ENCODE assay signal across 18 mouse cellular contexts in the genomic region with DNA sequence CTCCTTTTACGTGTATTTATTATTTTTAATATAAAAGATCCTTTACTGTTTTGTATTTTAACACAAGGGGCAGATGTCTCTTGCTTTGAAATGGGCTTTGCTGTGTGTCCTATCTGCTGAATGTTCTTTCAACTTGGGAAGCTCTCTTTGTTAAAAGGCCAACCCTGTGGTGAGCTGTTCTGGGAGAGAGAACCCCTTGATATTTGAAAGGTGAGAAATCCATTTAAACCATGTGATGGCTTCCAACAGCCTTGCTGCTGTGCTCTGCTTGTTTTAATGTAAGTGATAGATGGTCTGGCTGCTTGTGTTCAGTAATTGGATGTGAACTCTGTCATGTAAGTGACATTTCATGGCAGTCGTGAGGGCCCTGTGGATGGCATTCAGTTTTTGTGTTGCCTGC.
DNase-seq lines count a peak whose midpoint lies in the region; ATAC-seq and TF ChIP-seq lines count a peak whose summit lies in the region.
"Had no signal": no experiment of that assay in that cellular context is flagged by ENCODE, and none has a peak within 500 bp of the region (broad histone marks: within the 10 kb centered on the region; RNA-seq: fewer than 3 reads in every experiment).

No protein-coding gene starts in this region.

- peaks cover 54% of the 10 kb centered on the region for H3K4me1 ChIP-seq in forebrain, embryonic 13.5 days
- no peaks in the 10 kb centered on the region; the same call in 1 of the 2 replicates for H3K4me1 ChIP-seq in forebrain, postnatal 0 days (ENCODE audit: insufficient read depth)
- peaks cover 58% of the 10 kb centered on the region for H3K4me1 ChIP-seq in kidney, embryonic 15.5 days
- peaks cover 36% of the 10 kb centered on the region for H3K4me1 ChIP-seq in kidney, adult 2 months (ENCODE audit: control insufficient read depth, insufficient read depth, low read length)
- peaks cover 69% of the 10 kb centered on the region for H3K4me1 ChIP-seq in hindbrain, embryonic 13.5 days (replicated peaks)
- H3K4me1 ChIP-seq in midbrain, embryonic 14.5 days (ENCODE audit: control insufficient read depth, insufficient read depth, low read length): peaks cover 23% of the 10 kb centered on the region

- TF ChIP-seq CTCF in forebrain, postnatal 0 days (IDR thresholded peaks at IDR 0.05; ENCODE audit: low read depth): no peak
- no peak for TF ChIP-seq CTCF in kidney, adult 2 months (conservative IDR thresholded peaks at IDR 0.05; ENCODE audit: insufficient read depth, insufficient read length, low read depth, low read length)

- no peaks in the 10 kb centered on the region for H3K27me3 ChIP-seq in forebrain, embryonic 13.5 days
- H3K27me3 ChIP-seq in forebrain, postnatal 0 days (ENCODE audit: insufficient read depth, low read length): no peaks in the 10 kb centered on the region
- H3K27me3 ChIP-seq in kidney, embryonic 15.5 days: no peaks in the 10 kb centered on the region
- no peaks in the 10 kb centered on the region for H3K27me3 ChIP-seq in kidney, adult 2 months (replicated peaks; ENCODE audit: control insufficient read depth, insufficient read depth, low read length)
- no peaks in the 10 kb centered on the region for H3K27me3 ChIP-seq in hindbrain, embryonic 13.5 days
- H3K27me3 ChIP-seq in midbrain, embryonic 14.5 days (ENCODE audit: control insufficient read depth, insufficient read depth, low read length): no peaks in the 10 kb centered on the region
- H3K27me3 ChIP-seq: heart, embryonic 12.5 days; lung, embryonic 15.5 days had no signal

- peak overlapping the region; percentile 20; the same call in 1 of the 2 replicates for H3K27ac ChIP-seq in forebrain, embryonic 13.5 days
- no peak overlapping the region for H3K27ac ChIP-seq in forebrain, postnatal 0 days (ENCODE audit: low read depth, low read length)
- H3K27ac ChIP-seq in kidney, embryonic 15.5 days: peak overlapping the region; percentile 33
- no peak overlapping the region for H3K27ac ChIP-seq in kidney, adult 2 months (ENCODE audit: insufficient read depth, low read depth, low read length)
- H3K27ac ChIP-seq in hindbrain, embryonic 13.5 days: peak overlapping the region; percentile 80
- peak overlapping the region; percentile 14 for H3K27ac ChIP-seq in midbrain, embryonic 14.5 days (replicated peaks; ENCODE audit: low read depth, low read length)
- H3K27ac ChIP-seq: lung, embryonic 15.5 days; macrophage had no signal

- peak; percentile 27; the same call in 1 of the 2 replicates for ATAC-seq in forebrain, embryonic 13.5 days
- no peak for ATAC-seq in forebrain, postnatal 0 days
- no peak for ATAC-seq in kidney, embryonic 15.5 days (replicated peaks; ENCODE audit: low FRiP score)
- no peak for ATAC-seq in hindbrain, embryonic 13.5 days (ENCODE audit: low FRiP score)
- ATAC-seq in midbrain, embryonic 14.5 days (ENCODE audit: low FRiP score, low TSS enrichment): no peak
- ATAC-seq in CD4-positive, CD25-positive, alpha-beta regulatory T cell, adult 4 months: no peak

- no peak overlapping the region for H3K9ac ChIP-seq in forebrain, embryonic 13.5 days
- no peak overlapping the region for H3K9ac ChIP-seq in forebrain, postnatal 0 days
- H3K9ac ChIP-seq in kidney, embryonic 15.5 days: no peak overlapping the region
- no peak overlapping the region for H3K9ac ChIP-seq in hindbrain, embryonic 13.5 days
- no peak overlapping the region for H3K9ac ChIP-seq in midbrain, embryonic 14.5 days (replicated peaks; ENCODE audit: low read length)
- H3K9ac ChIP-seq: lung, embryonic 15.5 days had no signal

- H3K36me3 ChIP-seq in forebrain, embryonic 13.5 days (ENCODE audit: poor library complexity, severe bottlenecking): no peaks in the 10 kb centered on the region
- no peaks in the 10 kb centered on the region for H3K36me3 ChIP-seq in forebrain, postnatal 0 days (ENCODE audit: insufficient read depth)
- H3K36me3 ChIP-seq in kidney, embryonic 15.5 days: no peaks in the 10 kb centered on the region
- no peaks in the 10 kb centered on the region for H3K36me3 ChIP-seq in kidney, adult 2 months (ENCODE audit: control insufficient read depth, insufficient read depth, low read length)
- H3K36me3 ChIP-seq in hindbrain, embryonic 13.5 days: no peaks in the 10 kb centered on the region
- H3K36me3 ChIP-seq in midbrain, embryonic 14.5 days (ENCODE audit: control insufficient read depth, insufficient read depth, low read length): no peaks in the 10 kb centered on the region
- H3K36me3 ChIP-seq: embryonic facial prominence, embryonic 10.5 days; heart, embryonic 12.5 days; lung, embryonic 15.5 days had no signal

- 38% methylated on average over 2 of the region's 2 CpGs for WGBS in forebrain, embryonic 13.5 days
- 48% methylated on average over 2 of the region's 2 CpGs for WGBS in forebrain, postnatal 0 days
- 65% methylated on average over 2 of the region's 2 CpGs for WGBS in kidney, embryonic 15.5 days
- 90% methylated on average over 2 of the region's 2 CpGs for WGBS in kidney, adult 2 months
- WGBS in hindbrain, embryonic 13.5 days: 39% methylated on average over 2 of the region's 2 CpGs
- WGBS in midbrain, embryonic 14.5 days: 18% methylated on average over 2 of the region's 2 CpGs

- H3K4me3 ChIP-seq in forebrain, embryonic 13.5 days: no peak overlapping the region
- no peak overlapping the region for H3K4me3 ChIP-seq in forebrain, postnatal 0 days (ENCODE audit: low read depth, low read length)
- H3K4me3 ChIP-seq in kidney, embryonic 15.5 days (replicated peaks): no peak overlapping the region
- no peak overlapping the region for H3K4me3 ChIP-seq in kidney, adult 2 months (ENCODE audit: insufficient read depth, low read depth, low read length)
- no peak overlapping the region for H3K4me3 ChIP-seq in hindbrain, embryonic 13.5 days
- no peak overlapping the region for H3K4me3 ChIP-seq in midbrain, embryonic 14.5 days (replicated peaks; ENCODE audit: low read depth, low read length)
- H3K4me3 ChIP-seq: embryonic facial prominence, embryonic 10.5 days; heart, embryonic 12.5 days; lung, embryonic 15.5 days had no signal

- no peak for DNase-seq in forebrain, postnatal 0 days
- DNase-seq in kidney, adult 2 months: no peak
- DNase-seq in midbrain, embryonic 14.5 days: peak; percentile 41
- DNase-seq: adrenal gland, adult 8-10 months; cerebellum, adult 11-12 months; cerebellum, postnatal 25 days; heart, postnatal 4 days; kidney, adult 18-20 months; kidney, postnatal 4 days; thymus, postnatal 36 days had no signal

- TF ChIP-seq POLR2A in kidney, adult 2 months (IDR thresholded peaks at IDR 0.05; ENCODE audit: low read depth, low read length): no peak

- H3K4me2 ChIP-seq in forebrain, embryonic 13.5 days: no peak overlapping the region
- no peak overlapping the region for H3K4me2 ChIP-seq in forebrain, postnatal 0 days (ENCODE audit: low read depth)
- no peak overlapping the region for H3K4me2 ChIP-seq in kidney, embryonic 15.5 days
- no peak overlapping the region for H3K4me2 ChIP-seq in hindbrain, embryonic 13.5 days
- no peak overlapping the region for H3K4me2 ChIP-seq in midbrain, embryonic 14.5 days (ENCODE audit: low read length)
- H3K4me2 ChIP-seq: heart, embryonic 12.5 days; lung, embryonic 15.5 days had no signal

- no peaks in the 10 kb centered on the region for H3K9me3 ChIP-seq in forebrain, embryonic 13.5 days (replicated peaks)
- no peaks in the 10 kb centered on the region for H3K9me3 ChIP-seq in forebrain, postnatal 0 days (ENCODE audit: low read length)
- H3K9me3 ChIP-seq in kidney, embryonic 15.5 days (replicated peaks): no peaks in the 10 kb centered on the region
- H3K9me3 ChIP-seq in hindbrain, embryonic 13.5 days: no peaks in the 10 kb centered on the region
- H3K9me3 ChIP-seq in midbrain, embryonic 14.5 days (ENCODE audit: control insufficient read depth, low read length): no peaks in the 10 kb centered on the region
- H3K9me3 ChIP-seq: embryonic facial prominence, embryonic 10.5 days; heart, embryonic 12.5 days; lung, embryonic 15.5 days had no signal

Comparison
In these comparisons a context has a peak if more than half of its experiments do, and no peak if none do; other contexts are left out.
1. H3K27ac ChIP-seq: peak in forebrain, embryonic 13.5 days (single experiment), kidney, embryonic 15.5 days (single experiment), hindbrain, embryonic 13.5 days (single experiment) and midbrain, embryonic 14.5 days (single experiment); none in forebrain, postnatal 0 days (single experiment) and kidney, adult 2 months (single experiment).